Mouse (Mus musculus) neural tube, embryonic 10.5 days (tissue): ENCODE measurements around the gene Mycbpap.

Experiments used
- DNase-seq: peaks from one replicate; pipeline ENCODE4 v3.0.0-alpha.2; 2017; ENCODE audit warnings: low spot score; ENCODE audit errors: extremely low spot score

Mycbpap gene

GRCm38 (mm10) chr11:94481963-94482362 is 39.6 kb downstream of the Mycbpap start:
- no peak for DNase-seq

GRCm38 (mm10) chr11:94480382-94480781 is 41.2 kb downstream of the Mycbpap start:
- DNase-seq, result no peak

DNA sequence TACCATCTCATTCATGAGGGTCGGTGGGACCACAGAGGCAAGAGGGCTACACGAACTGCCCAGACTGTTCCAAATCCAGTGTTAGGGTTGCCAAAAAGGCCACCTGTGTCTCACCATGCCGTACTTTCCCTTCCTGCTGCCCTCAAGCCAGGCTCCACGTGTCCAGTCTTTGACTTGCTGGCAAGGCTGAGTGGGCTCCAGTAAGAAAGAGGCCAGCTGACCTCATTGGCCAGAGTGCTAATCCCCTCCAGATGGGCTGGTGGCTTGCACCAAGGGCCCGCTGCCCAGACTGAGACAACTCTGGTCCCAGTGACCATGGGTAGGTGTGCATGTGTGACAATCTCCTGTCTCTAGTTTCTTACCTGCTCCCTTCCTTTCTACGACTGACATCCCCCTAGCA is 43.9 kb downstream of the Mycbpap start:
- no peak for DNase-seq

- DNase-seq, result no peak
These were observed 45.8 kb downstream of the Mycbpap start for GRCm38 (mm10) chr11:94475722-94476121.

DNA sequence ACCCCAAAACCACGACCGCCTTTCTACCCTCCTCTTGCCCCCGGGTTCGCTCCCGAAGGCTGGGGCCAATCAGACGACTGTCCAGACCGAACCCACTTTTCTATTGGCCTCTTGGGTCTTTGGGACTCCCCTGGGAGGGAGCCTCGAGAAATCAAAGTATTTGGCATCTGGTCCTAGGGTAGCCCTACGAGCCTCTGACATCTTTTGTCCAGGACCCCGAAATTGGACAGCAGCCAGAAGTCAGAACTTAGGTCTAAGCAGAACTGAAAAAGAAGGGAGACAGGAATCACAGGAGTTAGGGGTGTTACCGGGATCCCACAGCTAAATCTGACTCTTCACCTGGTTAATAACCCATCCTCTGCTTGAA is 47.0 kb downstream of the Mycbpap start:
- DNase-seq, result no peak

GRCm38 (mm10) chr11:94473707-94474543 is 47.6 kb downstream of the Mycbpap start, which contains the start of gene Cacna1g:
Gene Cacna1g, minus strand, starts transcription at chr11:94474198.
- DNase-seq, result peak; percentile 88

GRCm38 (mm10) chr11:94472916-94473706 is 48.4 kb downstream of the Mycbpap start:
- peak; percentile 72 for DNase-seq

DNA sequence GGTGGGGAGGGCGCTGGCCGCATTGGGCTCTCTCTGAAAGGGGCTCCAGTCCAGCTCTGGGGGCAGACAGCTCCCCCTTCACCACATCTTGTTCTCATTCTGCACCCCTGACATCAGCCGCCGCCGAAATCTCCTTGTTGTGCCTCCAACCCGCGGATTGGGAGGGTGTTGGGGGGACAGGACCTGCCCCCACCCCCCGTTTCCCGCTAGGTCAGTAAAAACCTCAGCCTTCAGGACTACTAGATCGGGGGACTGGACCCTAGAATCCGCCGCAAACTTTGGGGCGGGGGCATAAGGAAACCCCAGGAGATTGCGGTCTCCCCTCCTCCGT is 49.0 kb downstream of the Mycbpap start:
- peak; percentile 45 for DNase-seq

DNA sequence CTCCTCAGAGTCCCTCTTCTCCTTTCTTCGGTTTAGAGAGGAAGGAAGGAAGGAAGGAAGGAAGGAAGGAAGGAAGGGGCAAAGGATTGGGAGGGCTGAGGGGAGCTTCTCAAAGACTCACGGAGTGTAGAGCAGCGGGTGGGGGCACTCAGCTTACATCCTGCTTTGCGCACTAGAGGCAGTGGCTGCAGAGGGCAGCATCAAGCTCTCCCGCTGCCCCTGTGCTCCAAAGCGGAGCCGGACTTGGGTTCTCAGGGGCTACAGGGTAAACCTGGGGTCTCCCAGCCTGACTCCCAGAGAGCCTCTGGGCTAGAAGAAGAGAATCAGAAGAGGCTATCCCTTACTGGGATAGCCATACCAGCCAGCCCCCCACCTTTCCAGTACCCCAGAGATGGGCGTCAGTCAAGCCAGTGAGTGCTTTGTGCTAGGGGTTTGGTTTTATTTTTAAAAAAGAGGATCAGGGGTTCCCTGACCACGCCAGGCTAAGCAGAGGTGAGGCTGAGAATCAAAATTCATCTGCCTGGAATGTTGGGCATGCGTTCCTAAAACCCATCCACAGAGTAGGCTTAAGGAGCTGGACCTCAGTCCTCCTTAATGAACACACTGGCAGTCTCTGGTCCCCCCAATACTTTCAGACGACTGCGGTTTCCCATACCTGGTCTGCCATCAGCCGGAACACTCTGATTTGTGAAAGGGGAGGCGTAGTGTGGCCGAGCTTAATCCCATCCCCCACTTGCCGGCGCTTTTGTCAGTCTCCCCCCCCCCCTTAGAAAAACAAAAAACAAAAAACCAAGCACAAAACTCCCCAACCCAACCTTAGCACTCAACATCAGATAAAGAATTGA is 49.6 kb downstream of the Mycbpap start:
- DNase-seq, result peak; percentile 39

GRCm38 (mm10) chr11:94470391-94470790 is 51.2 kb downstream of the Mycbpap start:
- DNase-seq, result peak; percentile 57

GRCm38 (mm10) chr11:94469136-94470064 is 52.1 kb downstream of the Mycbpap start:
- DNase-seq, result no peak

GRCm38 (mm10) chr11:94468582-94469064 is 52.9 kb downstream of the Mycbpap start:
- peak; percentile 83 for DNase-seq

DNA sequence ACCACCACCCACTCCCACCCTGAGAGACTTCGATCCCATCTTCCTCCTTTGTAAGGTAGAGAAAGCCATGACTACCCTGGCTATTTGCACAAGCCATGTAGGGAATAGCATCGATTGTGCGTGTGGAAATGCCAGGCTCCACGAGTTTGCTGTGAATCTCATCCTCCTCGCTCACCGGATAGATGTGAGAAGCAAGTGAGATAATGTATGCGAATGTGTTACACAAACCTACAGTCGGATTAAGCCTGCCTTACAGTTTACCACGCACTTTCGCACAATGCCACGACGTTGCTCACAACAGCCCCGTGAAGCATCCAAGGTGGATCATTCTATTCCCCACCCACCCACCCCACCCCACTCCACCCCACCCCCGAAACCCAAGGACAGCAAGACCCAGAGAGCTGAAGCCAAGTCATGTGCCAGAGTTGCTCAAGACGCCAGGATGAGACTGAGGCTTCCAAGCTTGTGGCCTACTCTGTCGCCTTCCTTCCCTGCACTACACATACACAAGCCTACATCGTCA is 55.1 kb downstream of the Mycbpap start:
- no peak for DNase-seq

- DNase-seq, result no peak
These were observed 57.4 kb downstream of the Mycbpap start for GRCm38 (mm10) chr11:94464170-94464569.

GRCm38 (mm10) chr11:94461856-94462255 is 59.7 kb downstream of the Mycbpap start:
- DNase-seq, result no peak

DNA sequence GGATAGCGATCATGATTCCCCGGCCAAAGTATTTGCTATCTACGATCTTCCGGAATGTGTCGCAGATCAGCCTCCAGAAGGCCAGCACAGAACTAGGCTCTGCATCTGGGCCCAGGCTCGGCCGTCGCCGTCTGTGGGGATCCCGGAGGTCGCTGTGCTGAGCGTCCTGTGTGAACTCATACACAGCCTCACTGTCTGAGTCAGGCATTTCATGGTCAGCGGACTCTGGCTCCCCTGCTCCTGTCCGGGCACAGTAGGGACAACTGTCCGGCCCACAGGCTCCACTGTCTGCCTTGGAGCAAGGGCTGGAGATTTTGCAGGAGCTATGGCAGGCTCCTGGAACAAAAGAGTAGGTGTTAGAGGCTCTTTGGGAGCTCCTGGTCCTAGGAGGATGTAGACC is 64.5 kb downstream of the Mycbpap start:
- DNase-seq, result no peak

GRCm38 (mm10) chr11:94456347-94456746 is 65.2 kb downstream of the Mycbpap start:
- no peak for DNase-seq

DNA sequence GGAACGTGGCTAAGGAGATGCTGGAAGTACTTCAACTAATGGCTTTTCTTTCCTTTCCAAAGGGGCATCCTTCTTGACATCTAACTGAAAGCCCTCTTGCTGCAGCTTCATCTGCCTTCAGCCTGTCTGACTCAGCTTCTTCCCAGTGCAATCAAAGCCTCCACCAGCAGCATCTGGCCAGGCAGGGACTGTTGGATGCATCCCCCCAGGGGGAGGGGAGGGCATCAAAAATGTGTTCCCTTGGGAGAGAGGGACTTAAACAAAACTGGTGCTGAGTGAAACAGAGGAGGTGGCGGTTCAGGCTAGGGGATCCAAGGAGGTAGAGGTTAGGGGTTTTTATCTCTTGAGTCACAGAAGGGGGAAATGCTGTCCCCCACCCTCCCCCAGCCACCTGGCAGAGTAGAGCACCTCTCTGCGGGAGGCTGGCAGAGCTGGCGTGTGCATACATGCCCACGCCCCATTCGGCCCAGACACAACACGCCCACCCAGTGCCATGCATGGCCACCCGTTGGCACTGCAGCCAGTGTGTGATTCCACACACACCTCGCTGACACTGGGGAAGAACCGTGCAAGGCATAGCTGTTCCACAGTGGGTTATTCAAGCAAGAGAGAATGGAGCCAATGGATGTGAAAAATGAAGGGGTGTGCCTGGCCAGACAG is 66.3 kb downstream of the Mycbpap start:
- no peak for DNase-seq

GRCm38 (mm10) chr11:94454756-94455155 is 66.8 kb downstream of the Mycbpap start:
- no peak for DNase-seq
